Mouse (Mus musculus) embryonic facial prominence, embryonic 11.5 days (tissue): ENCODE results near the gene Ptprh. TPM values are rescaled to one million over a fixed set of nuclear protein-coding genes. Genes with fewer than 3 reads are reported as not detected.

Source experiments
- ATAC-seq: fragments of 200-750 bp; cut with Nextera tagmentation; replicated peaks from 2 replicates; pipeline ENCODE4 v1.8.0; 2017; ENCODE audit warnings: low read depth; ENCODE audit not compliant: insufficient number of reproducible peaks, low FRiP score, low TSS enrichment
- DNase-seq: peaks from one replicate; pipeline ENCODE4 v3.0.0-alpha.2; 2015; ENCODE audit warnings: low spot score
- H3K27ac ChIP-seq: fragments of 300-500 bp; sonication (generic); replicated peaks from 2 replicates; pipeline ENCODE4 v1.5.1; 2014; ENCODE audit warnings: mild to moderate bottlenecking, low read depth, low read length, control low read depth
- H3K27me3 ChIP-seq: fragments of 300-500 bp; sonication (generic); 2 replicates; pipeline ENCODE4 v1.6.1; 2014; ENCODE audit warnings: mild to moderate bottlenecking, low read length, moderate library complexity, mixed read lengths; ENCODE audit not compliant: control insufficient read depth, insufficient read depth
- H3K36me3 ChIP-seq: fragments of 300-500 bp; sonication (generic); replicated peaks from 2 replicates; pipeline ENCODE4 v1.6.1; 2014; ENCODE audit warnings: low read depth, mild to moderate bottlenecking, low read length, moderate library complexity, mixed read lengths; ENCODE audit not compliant: control insufficient read depth, insufficient read depth
- H3K4me1 ChIP-seq: fragments of 300-500 bp; sonication (generic); 2 replicates; pipeline ENCODE4 v1.6.1; 2014; ENCODE audit warnings: low read length, mixed read lengths; ENCODE audit not compliant: control insufficient read depth, insufficient read depth
- H3K4me2 ChIP-seq: fragments of 300-500 bp; sonication (generic); 2 replicates; pipeline ENCODE4 v1.6.1; 2014; ENCODE audit warnings: low read depth, mild to moderate bottlenecking, control low read depth, low read length, moderate library complexity
- H3K4me3 ChIP-seq: fragments of 300-500 bp; sonication (generic); 2 replicates; pipeline ENCODE4 v1.5.1; 2014; ENCODE audit warnings: low read depth, low read length, control low read depth
- H3K9ac ChIP-seq: fragments of 300-500 bp; sonication (generic); replicated peaks from 2 replicates; pipeline ENCODE4 v1.6.1; 2014; ENCODE audit warnings: mild to moderate bottlenecking, control low read depth, low read length
- H3K9me3 ChIP-seq: fragments of 300-500 bp; sonication (generic); replicated peaks from 2 replicates; pipeline ENCODE4 v1.6.1; 2016; ENCODE audit warnings: mild to moderate bottlenecking, low read length, inconsistent platforms, mixed read lengths; ENCODE audit not compliant: control insufficient read depth
- WGBS: fragments of 180-500 bp; shearing (Covaris S2); extraction: QIAGEN DNeasy Blood & Tissue Kit; methylation state at CpG from one replicate; pipeline ENCODE4 v1.1.7; 2014; 5-methylcytosine and 5-hydroxymethylcytosine counted together
- microRNA-seq: library from miRNA; unstranded; fragments of <30 nt; microRNA quantifications from one replicate; pipeline ENCODE4, GENCODE M21; 2016; ENCODE audit warnings: borderline number of aligned reads
- polyA plus RNA-seq: library from polyadenylated mRNA; unstranded; fragments of >200 nt; fragmentation: Nextera tagmentation; extraction: Ambion mirVana; gene quantifications from 2 replicates; pipeline ENCODE4 v1.2.1, GENCODE M21; 2014

Gene Ptprh
- polyA plus RNA-seq, 1 experiment from 2014 or later = not detected

GRCm38 (mm10) chr7:4501558-4502397 lies 102.1 kb downstream of the Ptprh start, which contains the start of gene Ppp1r12c:
TSS of gene Ppp1r12c (minus strand) at chr7:4501680.
- H3K36me3 ChIP-seq = no peaks in the 10 kb centered on the region
- peak within 1 kb of the TSS; percentile 89 for H3K4me3 ChIP-seq
- peak within 1 kb of the TSS; percentile 90 for H3K9ac ChIP-seq
- peak within 1 kb of the TSS; percentile 51 for H3K4me2 ChIP-seq
- no peaks in the 10 kb centered on the region for H3K9me3 ChIP-seq
- H3K27ac ChIP-seq = peak within 1 kb of the TSS; percentile 76
- under 1% methylated on average over 62 of the region's 62 CpGs for WGBS
- no peaks in the 10 kb centered on the region for H3K4me1 ChIP-seq
- peak; percentile 80 for ATAC-seq
- H3K27me3 ChIP-seq = no peaks in the 10 kb centered on the region
- peak; percentile 95 for DNase-seq

DNA sequence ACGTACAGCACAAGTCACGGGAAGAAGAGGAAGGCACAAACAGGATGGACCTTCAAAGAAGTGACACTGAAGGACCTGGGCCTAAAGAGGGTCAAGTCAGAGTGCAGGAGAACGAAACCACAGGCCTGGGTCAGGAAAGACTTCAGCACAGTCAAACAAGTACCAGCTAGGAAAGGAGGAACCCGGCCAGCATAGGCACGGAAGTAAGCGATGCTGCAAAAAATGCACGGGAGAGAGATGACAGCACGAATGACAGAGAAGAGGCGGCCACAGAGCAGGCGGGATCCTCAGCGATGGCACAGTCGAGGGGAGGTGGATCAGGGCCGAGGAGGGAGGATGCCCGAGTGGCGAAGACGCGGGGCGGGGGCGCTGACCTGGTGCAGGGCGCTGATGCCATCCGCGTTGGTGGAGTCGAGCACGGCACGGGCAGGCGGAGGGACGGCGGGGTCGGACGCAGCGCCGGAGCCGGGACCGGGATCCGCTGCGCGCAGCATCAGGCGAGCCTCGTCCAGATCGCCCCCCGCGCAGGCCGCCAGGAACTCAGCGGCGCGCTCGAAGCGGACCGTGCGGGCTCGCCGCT lies 102.9 kb downstream of the Ptprh start:
- under 1% methylated on average over 33 of the region's 52 CpGs for WGBS
- H3K4me2 ChIP-seq = peak overlapping the region; percentile 51
- peak overlapping the region; percentile 76 for H3K27ac ChIP-seq
- H3K27me3 ChIP-seq = no peaks in the 10 kb centered on the region
- ATAC-seq = peak; percentile 32
- H3K9me3 ChIP-seq = no peaks in the 10 kb centered on the region
- H3K4me1 ChIP-seq = no peaks in the 10 kb centered on the region
- H3K36me3 ChIP-seq = no peaks in the 10 kb centered on the region; the same call in 1 of the 2 replicates
- peak overlapping the region; percentile 90 for H3K9ac ChIP-seq
- H3K4me3 ChIP-seq = peak overlapping the region; percentile 89
- DNase-seq = peak; percentile 21

DNA sequence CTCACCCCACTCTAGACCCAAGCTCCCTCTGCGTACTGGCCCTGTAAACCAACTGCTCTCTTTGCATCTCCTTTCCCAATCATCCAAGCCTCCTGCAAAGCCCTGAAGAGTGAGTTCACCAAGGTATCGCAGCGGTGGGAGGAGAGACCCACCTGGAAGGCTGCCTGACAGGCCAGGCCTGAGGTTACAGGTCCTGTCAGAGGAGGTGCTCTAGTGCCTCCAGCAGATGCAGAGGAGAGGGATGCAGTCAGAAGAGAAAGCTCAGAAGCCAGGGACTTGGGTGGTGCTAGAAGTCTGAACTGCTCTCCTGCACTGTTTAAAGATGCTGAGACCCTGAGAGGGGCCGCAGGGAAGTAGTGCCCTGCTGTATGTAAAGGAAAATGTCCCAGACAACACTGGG lies 104.8 kb downstream of the Ptprh start:
- no peak overlapping the region for H3K27ac ChIP-seq
- DNase-seq = no peak
- H3K4me3 ChIP-seq = no peak overlapping the region

More for the DNA sequence above, 104.8 kb downstream of the Ptprh start:
- H3K27me3 ChIP-seq = no peaks in the 10 kb centered on the region
- no peak for ATAC-seq
- no peak overlapping the region for H3K4me2 ChIP-seq
- WGBS = 91% methylated on average over 4 of the region's 4 CpGs
- H3K4me1 ChIP-seq = no peaks in the 10 kb centered on the region
- no peak overlapping the region for H3K9ac ChIP-seq
- H3K9me3 ChIP-seq = no peaks in the 10 kb centered on the region
- H3K36me3 ChIP-seq = no peaks in the 10 kb centered on the region; the same call in 1 of the 2 replicates

Small RNA genes lying within 50 kb of the gene (microRNA-seq; reads per million reads assigned to microRNA genes)
- not detected for gene Gm23577

Other genes starting within 250 kb of the Ptprh start
- gene Gp6, start 206.3 kb downstream of the Ptprh start, polyA plus RNA-seq = 0.58 and 1.3 TPM in 2 replicates
- 26.0 and 32.9 TPM in 2 replicates for gene Rdh13, start 158.4 kb downstream of the Ptprh start, polyA plus RNA-seq
- 3.0 and 5.8 TPM in 2 replicates for gene Eps8l1, start 143.4 kb downstream of the Ptprh start, polyA plus RNA-seq
- gene Ppp1r12c, start 102.4 kb downstream of the Ptprh start, polyA plus RNA-seq = 33.0 and 35.3 TPM in 2 replicates
- gene Tnnt1, start 87.7 kb downstream of the Ptprh start, polyA plus RNA-seq = 44.9 and 61.5 TPM in 2 replicates
- gene Tnni3, start 79.8 kb downstream of the Ptprh start, polyA plus RNA-seq = 2.6 and 9.9 TPM in 2 replicates
- 1.0 and 1.6 TPM in 2 replicates for gene Dnaaf3, start 71.6 kb downstream of the Ptprh start, polyA plus RNA-seq
- 4.8 and 6.6 TPM in 2 replicates for gene Syt5, start 56.5 kb downstream of the Ptprh start, polyA plus RNA-seq
- gene Tmem86b, start 27.4 kb upstream of the Ptprh start, polyA plus RNA-seq = 0.63 and 2.5 TPM in 2 replicates
- 4.9 and 5.0 TPM in 2 replicates for gene Ppp6r1, start 55.0 kb upstream of the Ptprh start, polyA plus RNA-seq
- 102 and 104 TPM in 2 replicates for gene Hspbp1, start 81.0 kb upstream of the Ptprh start, polyA plus RNA-seq
- gene Brsk1, start 86.6 kb upstream of the Ptprh start, polyA plus RNA-seq = 2.1 and 2.3 TPM in 2 replicates
- not detected in 2 replicates for gene Tmem150b, start 121.2 kb upstream of the Ptprh start, polyA plus RNA-seq
- gene Kmt5c, start 136.1 kb upstream of the Ptprh start, polyA plus RNA-seq = 55.7 and 61.6 TPM in 2 replicates
- 41.6 and 42.1 TPM in 2 replicates for gene Cox6b2, start 149.1 kb upstream of the Ptprh start, polyA plus RNA-seq
- not detected in 2 replicates for gene Fam71e2, start 167.3 kb upstream of the Ptprh start, polyA plus RNA-seq
- gene Il11, start 178.8 kb upstream of the Ptprh start, polyA plus RNA-seq = 0.21 TPM in 1 of 2 replicates, not detected in the other
- not detected in 2 replicates for gene Tmem190, start 178.9 kb upstream of the Ptprh start, polyA plus RNA-seq
- gene Tmem238, start 185.6 kb upstream of the Ptprh start, polyA plus RNA-seq = 1.3 and 1.4 TPM in 2 replicates
- gene Rpl28, start 188.8 kb upstream of the Ptprh start, polyA plus RNA-seq = 149 and 169 TPM in 2 replicates
- 453 and 487 TPM in 2 replicates for gene Ube2s, start 208.5 kb upstream of the Ptprh start, polyA plus RNA-seq
- 0.72 TPM in 2 replicates for gene Shisa7, start 240.7 kb upstream of the Ptprh start, polyA plus RNA-seq